Mouse (Mus musculus): ENCODE measurements around the gene Jdp2.
A peak's percentile ranks its signal among the peaks of the same experiment; 100 is the strongest.

Gene Jdp2

DNA sequence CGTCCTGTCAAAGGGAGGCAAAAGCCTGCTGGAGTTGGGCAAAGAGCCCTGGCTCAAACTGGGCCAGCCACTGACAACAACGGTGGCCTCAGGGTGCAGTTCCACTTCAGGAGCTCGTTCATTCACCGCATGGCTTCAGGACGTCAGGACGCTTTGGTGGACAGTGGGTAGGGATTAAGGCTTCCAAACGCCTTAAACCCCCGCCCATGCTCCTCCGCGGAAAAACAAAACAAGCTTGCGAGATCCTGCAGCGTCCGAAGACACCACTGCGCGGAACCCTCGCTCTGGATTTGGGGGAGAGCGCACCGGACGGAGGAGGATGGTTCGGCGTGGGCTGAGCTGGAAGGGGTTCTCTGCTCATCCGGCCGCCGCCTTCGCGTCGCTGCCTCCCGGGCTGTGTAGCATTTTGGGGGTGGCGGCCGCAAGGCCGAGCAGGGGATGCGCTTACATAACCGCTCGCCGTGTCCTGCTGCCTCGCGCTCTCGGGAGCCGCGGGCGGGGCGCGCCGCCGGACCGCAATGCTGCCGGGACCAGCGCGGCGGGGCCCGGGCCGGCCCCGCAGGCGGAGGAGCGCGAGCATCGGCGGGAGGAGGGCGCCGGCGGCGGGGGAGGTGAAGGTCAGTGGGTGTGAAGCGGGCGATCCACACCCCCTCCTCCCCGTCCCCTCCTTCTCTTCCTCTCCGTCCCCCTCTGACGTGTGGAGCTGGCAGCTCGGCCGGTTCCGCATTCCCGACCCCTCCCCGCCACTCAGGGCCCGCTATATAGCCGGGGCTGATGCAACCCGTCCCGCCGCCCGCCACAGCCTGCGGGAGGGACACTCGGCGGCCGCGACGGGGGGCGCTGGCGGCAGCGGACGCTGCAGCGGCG lies at the start of gene Jdp2:
Jdp2 (plus strand) TSS at position 417 of the 867 bp plus-strand sequence.
- DNase-seq, result peak; percentile 98

DNA sequence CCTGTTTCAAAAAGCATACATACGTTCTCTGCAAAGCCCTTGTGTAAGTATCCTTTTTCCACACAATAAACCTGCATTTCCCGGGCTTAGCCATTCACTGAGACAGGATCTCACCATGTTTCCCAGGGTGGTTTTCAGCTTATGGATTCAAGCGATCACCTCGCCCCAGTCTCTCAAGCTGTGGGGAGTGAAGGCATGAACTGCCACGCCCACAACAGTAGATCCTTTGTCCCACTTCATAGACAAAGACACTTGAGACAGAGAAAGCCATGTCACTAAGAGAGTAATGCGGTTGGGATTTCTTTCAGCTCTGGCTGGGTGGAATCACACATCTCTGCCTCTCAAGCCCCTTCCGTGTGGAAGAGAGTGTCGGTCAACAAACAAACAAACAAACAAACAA lies 49.2 kb upstream of the Jdp2 start:
- no peak for DNase-seq

DNA sequence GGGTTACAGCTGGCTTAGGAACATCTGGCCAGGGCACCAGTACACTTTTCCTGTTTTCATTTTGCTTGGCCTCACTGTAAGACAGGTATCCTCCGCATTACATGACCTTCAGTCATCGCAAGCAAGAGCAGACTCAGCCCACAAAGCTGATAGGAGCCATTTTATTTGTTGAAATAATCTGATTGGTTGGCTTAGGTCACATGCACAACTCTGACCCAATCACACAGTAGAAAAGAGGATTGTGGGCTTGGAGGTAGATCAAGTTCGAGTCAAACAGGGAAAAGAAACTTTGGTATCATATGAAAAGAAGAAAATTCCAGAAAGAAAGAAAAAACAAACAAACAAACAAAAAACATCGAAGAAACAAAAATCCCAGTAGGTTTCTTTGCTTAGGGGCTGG lies 48.4 kb upstream of the Jdp2 start:
- DNase-seq, result no peak

DNA sequence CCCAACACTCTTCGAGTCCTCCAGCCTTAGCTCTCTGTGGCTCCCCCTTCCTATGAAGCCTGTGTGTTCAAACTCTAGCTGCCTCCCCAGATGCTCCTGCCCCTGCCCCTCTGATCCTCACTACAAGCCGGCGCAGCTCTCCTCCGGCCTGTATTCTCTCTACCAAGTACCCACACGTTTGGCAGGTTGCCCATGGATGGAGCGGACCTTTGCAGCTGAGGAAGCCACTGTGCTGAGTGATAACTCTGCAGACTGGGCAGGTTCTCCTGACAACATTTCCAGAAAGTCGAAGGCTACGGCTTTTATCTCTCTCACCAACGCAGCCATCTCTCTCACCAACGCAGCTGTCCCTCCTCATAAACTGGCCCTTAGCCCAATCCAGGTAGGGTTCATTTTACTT lies 39.5 kb upstream of the Jdp2 start:
- no peak for DNase-seq

DNA sequence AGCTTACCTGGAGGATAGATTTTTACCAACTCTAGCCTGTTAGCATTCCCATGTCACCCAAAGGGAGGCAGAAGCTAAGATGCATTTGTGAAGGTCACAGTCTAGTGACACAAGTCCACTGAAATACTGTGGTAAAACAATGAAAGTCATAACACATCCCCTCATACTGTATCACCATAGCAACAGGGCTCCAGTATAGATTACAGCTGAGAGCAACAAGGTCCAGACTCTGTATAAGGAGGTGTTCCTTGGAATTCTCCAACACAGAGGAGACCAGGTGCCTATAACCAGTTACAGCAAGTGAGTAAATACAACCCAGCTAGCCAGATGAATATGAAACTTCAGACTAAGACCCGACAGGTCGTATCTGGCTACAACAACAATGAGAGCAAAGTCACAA lies 33.4 kb upstream of the Jdp2 start:
- no peak for DNase-seq

DNA sequence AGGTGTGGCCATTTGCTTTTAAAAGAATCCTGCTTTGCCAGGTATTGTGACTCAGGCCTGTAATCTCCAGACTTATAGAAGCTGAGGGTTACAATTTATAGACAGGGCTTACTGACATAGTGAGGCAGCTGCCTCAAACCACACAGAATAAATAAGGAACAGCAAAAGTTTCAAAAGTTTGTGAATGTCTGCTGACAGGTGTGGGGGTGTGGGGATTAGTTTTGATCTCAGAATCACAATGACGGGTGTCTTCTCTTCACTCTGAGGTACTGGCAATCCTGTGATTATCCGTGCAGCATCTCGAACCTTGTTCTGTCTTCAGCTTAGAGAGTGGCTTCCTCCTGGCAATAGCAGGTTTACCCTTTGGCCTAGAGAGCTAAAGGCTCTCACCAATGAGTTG lies 30.5 kb upstream of the Jdp2 start:
- no peak for DNase-seq

DNA sequence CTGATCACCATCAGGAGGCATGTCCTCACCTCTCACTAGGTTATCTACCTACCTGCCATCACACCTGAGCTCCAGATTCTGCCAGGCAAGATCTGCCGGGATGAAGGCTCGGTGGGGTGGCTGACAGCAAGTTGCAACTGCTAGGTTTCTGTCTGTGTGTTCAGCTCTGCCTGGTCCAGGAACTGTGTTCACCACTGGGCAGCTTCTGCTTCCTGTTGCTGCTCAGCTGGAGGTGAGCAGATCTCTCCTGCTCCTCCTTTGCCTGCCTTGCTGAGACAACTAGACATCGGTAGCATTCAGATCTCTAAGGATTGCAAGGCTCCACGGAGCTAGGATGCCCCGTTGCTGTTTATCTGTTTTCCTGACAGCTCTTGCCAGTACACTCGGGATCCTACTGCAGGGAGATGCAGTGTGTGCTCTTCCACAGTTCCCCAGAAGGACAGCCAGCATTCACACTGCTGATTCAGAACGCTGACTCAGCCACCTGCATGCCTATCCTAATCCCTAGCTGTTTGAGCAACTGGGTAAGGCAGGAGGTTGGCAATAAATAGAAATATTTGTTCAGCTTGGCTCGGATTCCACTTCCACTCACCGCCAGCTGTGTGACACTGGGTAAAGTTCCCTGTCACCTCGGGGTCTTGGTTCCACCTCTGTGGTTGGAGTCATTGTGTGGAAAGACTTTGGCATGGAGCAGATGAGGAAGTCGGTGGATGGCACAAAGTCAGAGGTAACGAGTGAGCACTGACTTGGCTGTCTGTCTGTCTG lies 29.3 kb upstream of the Jdp2 start:
- peak; percentile 69 for DNase-seq

DNA sequence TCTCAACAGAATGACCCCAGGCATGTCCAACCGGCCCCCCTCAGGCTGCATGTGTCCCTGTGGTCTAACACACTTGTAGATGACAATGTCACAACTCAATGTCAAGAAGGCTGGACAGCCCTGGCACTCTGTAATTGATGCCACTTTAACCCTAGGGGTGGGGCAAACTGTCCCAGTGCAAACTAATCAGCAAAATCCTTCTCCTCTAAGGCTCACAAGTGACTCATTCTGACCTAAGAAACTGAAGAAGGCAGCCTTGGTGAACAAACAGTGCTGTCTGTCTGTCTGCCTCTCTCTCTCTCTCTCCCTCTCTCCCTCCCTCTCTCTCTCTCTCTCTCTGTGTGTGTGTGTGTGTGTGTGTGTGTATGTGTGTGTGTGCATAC lies 28.7 kb upstream of the Jdp2 start:
- no peak for DNase-seq

DNA sequence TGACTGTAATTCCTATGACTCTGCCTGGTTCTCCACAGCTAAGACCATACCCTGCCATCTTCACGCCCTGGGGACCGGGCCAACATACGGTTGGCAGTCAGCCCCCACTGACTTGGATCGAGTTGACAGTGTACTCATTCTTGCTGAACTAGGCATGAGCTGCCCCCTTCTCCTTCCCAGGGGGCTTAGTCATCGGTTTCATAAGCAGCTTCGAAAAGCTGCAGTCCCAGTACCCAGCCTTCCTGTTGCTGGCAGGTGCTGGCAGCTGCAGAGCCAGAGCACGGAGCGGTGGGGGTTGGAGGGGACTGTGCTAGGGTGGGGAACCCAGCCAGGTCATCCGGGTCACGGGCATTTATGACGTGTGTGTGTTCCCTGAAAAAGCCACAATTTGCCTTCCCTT lies 27.5 kb upstream of the Jdp2 start:
- peak; percentile 30 for DNase-seq

DNA sequence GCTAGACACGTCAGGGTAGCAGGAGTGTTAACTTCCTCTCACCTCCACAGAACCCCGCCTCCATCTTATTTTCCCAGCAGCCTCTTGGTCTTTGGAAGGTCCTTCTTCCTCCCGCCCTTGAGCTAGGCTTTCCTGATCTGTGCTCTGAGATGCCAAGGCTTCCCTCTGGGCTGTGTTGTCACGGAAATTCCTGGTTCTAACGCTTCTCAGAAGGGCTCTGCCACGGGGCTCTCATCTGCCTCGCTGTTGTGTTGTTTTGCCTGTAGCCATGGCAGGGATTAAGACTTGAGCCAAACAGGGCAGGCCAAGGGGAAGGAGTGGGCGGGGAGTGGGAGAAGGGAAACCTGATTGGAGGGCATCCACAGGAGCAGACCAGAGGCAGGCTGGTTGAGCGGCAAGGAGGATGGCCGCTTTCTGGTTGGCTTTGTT lies 26.8 kb upstream of the Jdp2 start:
- DNase-seq, result peak; percentile 95

DNA sequence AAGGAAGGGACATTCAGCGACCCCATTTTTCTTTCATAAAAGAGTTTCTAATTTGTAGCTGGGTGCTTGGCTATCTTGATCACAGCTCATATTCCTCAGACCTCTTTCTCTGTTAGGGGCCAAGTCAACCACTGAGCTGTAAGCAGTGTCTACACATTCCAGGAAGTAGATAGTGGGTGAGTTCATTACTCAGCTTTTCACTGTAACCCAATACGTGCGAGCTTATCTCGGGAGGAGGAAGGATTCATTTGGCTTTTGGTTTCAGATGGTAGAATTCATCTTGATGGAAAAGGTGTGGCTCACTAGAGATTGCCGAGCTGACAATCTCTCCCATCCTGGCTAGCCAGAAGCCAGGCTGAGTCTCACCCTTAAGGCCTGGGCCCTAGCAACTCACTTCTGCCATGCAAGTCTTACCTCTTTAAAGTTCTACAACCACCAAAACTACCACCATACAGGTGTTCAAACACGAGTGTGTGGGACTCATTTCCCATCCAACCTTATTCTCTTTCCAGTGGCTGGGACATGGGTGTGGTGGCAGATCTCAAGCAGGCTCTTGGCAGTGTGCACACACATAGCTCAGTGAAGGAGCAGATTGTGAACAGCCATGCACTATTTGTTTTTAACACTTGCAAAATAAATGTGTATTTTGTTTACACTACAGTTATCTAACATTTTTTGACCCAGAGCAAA lies 23.9 kb upstream of the Jdp2 start:
- DNase-seq, result peak; percentile 63

DNA sequence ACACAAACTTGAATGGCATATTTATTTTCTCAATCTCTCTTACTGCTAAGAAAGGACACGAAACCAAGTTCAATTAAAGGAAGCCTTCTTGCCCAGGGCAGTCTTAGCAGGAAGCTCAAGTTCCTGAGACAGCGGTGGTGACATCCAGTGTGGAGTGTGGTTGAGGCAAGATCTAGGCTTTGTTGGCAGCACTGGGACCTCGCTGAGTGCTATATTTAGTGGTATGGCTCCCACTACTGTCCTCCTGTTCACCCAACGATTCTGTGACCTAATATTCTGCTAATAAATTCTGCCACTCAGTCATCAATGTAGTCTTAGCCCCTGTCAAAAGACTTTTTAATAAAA lies 23.4 kb upstream of the Jdp2 start:
- DNase-seq, result no peak

DNA sequence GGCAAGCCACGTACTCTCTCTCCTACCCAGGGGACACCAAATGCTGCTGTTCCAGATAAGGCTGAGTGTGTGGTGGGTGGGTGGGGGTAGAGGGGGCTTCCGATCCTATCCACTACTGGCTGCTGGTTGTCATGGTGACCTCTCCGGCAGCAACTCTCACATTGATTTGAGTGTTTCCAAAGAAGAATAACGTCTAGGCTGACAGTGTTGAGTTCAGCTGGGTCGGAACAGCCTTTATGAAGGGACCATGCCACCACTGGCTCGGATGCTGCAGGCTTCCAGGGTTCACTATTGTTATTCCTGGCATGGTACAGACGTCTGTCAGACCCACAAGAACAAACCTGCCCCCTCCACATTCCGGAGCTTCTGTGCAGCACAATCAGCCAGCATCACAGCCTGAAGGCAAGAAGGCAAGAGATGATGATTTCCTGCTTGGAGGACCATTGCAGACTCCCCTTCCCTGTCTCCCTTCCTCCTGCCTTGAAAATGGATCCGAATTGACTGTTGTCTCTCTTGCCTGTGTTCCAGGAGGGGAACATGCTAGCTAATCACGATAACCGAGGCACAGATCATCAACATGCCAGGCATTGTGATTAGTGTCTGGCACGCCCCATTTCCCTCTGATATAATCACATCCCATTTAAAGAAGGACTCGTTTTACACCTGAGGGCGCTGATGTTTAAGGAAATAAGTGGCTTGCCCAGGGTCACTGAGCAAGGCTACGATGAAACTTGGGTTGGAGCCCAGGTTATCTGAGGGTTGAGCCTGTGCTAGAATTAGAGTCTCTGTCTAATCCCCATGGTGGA lies 17.4 kb upstream of the Jdp2 start:
- DNase-seq, result no peak

DNA sequence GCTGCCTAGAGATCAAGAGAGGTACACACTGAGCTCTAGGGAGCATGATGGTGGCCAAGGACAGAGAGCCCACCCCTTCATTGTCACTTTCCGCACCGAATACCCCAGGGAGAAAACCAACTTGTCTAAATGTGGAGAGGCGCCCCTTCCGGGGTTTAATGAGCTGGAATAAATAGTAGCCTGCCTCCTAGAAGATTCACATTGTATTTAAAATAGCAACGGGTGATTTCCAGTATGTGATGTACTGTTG lies 16.8 kb upstream of the Jdp2 start:
- DNase-seq, result no peak

DNA sequence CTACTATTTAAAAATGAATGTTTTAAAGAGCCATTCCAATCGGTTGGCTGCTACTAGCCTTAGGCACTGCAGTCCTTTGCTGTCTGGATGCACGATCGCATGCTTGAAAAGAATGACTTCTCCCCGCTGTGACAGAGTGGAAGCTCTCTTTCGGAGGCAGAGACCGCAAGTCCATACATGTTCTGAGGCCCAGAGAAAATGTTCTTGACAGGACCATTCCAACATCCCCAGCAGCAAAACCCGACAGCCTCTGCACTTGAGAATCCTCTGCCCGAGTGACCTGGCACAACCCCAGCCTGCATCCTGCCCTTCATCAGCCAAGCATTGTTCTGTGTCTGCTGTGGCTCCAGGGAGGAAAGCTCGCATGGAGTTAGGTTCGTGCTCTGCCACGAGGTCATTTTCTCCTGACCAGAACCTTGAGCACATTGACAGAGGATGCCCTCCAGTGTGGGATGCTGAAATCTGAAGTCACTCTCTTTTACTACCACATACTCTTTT lies 13.0 kb upstream of the Jdp2 start:
- peak; percentile 80 for DNase-seq

DNA sequence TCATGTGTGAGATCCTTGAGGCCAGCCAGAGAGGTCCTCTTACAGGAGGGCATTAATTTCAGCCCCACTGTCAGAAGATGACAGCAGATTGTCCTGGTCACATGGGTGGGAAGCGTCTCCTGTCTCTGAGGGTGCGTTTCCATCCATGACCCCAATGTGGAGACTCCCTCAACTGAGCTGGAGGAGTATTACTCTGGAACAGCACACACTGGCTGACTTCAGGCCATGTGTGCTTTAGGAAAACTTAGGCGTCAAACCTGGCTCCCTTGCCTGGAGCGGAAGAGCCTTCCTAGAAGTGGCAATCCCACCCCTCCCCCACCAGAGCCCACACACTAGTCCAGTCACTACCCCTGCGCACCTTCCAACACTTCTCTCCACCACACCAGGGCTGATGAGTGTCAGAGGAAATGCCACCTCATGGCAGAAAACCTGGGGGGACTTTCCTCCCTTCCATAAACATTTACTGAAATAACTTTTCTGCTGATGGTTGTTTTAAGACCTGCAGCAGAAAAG lies 8.9 kb upstream of the Jdp2 start:
- DNase-seq, result no peak

DNA sequence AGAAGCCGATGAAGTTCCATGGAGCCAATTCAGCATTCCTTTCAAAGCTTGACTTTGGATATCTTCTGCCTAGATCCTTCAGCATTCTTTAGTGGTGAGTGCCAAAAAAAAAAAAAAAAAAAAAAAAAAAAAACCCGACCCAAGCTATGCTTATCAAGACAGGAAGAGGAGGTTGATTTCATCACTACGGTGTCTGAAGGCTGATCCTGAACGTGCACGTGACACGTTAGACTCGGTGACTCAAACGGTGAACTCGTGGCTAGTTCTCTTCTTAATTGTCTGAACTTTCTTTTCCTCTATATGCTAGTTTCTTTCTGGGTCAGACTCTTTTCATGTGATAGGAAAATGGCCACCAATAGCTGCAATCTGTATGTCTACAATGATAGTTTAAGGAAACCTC lies 5.9 kb upstream of the Jdp2 start:
- peak; percentile 63 for DNase-seq

DNA sequence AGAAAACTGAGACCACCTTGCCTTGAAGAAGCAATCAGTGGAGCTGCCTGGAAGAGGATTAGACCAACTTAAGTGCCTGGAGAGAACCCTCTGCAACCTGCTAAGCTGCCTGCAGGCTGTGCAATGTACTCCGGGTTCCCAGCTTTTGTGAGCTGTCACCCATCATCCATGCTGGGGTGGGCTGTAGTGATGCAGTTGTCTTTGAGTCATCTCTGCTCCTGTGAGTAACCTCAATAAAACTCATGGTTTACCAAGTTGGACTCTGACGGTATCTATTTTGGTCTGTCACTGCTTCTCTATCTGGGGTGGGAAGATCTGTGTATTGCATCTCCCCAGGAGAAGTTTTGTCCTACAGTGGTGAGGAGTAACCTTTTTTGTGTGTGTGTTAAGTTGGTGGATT lies 4.4 kb upstream of the Jdp2 start:
- no peak for DNase-seq

DNA sequence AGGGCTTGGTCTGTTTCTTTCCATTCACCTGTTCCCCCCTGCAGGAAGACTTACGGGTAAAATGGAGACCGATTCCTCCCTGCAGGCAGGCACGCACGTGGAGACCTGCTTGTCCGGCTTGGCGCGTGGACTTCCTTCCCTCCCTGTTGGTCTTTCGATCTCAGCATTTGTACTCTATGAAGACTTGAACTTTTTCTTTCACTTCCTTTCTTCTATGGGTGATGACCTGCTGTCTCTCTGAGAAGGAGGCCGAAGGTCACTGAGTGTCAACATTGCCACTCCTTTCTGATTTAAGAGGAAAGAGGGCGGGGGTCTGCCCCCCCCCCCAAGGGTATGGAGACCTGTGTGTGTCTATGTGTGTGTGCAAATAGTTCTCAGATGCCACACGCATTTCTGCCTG lies 774 bp upstream of the Jdp2 start:
- DNase-seq, result peak; percentile 42

DNA sequence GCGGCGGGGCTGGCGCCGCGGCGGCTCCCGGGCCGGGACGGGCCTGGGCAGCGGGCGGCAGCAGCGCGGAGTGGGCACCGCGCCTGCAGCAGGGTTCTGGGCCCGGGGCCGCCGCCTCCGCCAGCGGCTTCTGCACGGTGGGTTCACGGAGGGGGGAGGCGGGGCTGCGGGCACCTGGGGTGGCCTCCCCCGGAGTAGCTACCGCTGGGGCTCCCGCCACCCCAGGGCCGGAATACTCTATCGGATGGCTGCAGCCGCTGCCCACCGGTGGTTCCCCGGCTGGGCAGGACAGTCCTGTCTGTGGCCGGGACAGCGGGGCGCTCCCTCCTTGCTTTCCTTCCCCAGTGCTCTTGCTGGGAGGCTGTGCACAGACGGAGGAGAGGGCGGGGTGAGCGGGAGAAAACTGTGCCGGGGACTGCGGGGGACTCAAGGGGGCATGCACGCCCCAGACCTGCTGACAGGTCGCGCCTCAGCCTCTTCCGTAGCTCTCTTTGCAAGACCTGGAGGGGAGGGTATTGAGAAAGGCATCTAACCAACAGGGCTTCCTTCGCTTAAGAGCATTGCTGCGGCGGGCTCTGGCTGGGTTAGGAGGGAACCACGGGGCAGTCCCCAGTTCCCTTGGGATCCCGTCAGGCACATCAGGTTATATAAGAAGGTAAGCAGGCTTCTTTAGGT lies 788 bp downstream of the Jdp2 start:
- peak; percentile 38 for DNase-seq

DNA sequence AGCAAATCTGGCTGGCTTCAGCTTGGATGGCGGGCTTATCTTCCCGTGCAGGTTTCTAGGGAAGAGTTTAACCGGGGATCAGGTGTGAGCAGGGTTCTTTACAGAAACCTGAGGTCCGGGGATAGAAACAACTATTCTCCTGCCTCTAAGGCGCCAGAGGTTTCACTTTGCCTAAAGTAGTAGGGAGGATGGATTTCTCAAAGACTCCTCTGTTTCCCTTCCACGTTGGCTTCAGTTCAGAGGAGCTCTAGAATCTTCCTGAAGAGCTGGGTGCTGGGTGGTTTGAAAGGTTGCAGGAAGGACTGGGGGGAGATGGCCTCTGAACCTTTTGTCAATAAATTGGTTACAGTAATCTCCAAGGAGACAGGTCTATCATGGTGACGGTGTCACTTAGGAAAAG lies 1.8 kb downstream of the Jdp2 start:
- no peak for DNase-seq

DNA sequence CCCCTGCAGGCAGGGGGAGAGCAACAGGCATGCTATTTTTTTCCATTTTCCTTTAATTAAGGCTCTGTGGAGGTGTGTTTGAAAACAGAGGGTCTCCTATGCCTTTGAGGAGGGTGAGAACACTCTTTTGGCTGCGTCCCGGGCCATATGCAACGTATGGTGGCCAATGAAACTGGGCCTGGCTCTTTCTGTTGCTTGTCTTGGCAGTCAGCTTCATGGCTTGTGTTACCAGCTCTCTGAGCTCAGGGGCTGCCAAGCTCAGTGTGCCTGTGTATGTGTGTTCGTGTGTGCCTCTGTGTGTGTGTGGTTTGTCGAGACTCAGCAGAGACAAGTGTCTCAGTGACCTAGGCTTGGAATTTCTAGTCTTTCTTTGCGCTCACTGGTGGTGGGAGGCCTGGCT lies 2.7 kb downstream of the Jdp2 start:
- no peak for DNase-seq

Data from lung, postnatal 36 days (tissue).